Mouse (Mus musculus) thymus, postnatal 0 days (tissue): ENCODE measurements around the gene Ppp1r3f. TPM values are rescaled to one million over a fixed set of nuclear protein-coding genes. Genes with fewer than 3 reads are reported as not detected.

Experiments used
- DNase-seq: peaks from one replicate; pipeline ENCODE4 v3.0.0-alpha.2; 2015; ENCODE audit warnings: low spot score
- polyA plus RNA-seq: library from polyadenylated mRNA; unstranded; fragments of >200 nt; fragmentation: Nextera tagmentation; extraction: Ambion mirVana; gene quantifications from 2 replicates; pipeline ENCODE4 v1.2.1, GENCODE M21; 2015

The Ppp1r3f gene
- polyA plus RNA-seq, 1 experiment from 2014 or later: 0.73 TPM

DNA sequence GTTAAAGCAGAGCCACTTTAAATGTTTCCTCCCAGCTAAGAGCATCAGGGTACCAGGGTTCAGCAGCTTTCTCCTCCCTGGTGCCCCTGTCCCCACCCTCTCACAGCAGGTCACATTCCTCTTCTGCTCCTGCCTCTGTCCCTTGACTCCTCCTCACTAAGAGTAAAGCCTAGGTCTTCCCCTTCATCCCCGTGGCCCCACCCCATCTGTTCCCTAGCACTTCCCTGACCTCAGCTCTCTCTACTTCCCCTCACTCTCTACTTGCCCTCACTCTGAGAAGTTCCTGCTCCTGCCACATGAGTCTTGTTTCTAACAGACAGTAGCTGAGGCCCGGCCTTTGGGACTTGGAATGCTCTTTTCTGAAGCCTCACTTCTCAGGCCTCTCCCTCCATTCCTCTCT, 11.0 kb downstream of the Ppp1r3f start:
- no peak for DNase-seq

DNA sequence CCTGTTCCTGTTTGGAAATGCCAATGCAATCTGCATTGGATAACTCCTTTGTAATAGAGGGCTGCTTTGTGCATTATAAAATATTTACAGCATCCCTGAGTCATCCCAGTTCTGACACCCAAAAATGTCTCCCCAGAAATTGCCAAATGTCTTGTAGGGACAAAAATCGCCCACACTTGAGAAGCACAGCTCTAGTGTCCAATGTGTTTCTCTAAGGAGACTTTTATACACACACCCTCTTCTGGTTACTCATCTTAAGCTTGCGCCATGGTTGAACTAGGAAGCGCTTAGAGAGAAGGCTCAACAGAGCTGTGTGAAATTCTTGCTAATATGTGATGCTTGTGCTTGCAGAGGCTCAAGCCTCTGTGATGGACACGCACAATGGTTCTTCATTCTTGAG, 20.6 kb downstream of the Ppp1r3f start:
- no peak for DNase-seq

DNA sequence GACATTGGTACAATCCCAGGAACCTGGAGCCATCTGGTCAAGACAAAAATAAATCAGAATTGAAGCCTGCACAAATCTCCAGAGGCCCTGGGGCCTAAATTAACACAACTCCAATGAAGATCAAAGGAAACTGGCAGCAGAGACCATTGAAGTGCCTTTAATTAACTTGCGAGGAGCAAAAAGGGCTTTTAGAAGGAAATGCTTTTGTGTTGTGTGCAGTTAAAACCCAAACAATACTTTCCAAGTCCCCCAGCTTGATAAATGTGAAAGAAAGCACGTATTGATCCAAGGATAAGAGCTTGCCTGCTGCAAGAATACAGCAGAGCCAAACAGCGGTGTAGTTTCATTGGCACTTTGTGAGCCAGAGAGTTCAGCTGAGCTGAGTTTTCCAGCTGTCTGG, 49.1 kb downstream of the Ppp1r3f start:
- DNase-seq: no peak

Other genes starting within 250 kb of the Ppp1r3f start
- 0.21 and 0.31 TPM in 2 replicates for gene Usp27x, start 198.5 kb downstream of the Ppp1r3f start, polyA plus RNA-seq
- gene Foxp3, start 639 bp downstream of the Ppp1r3f start, polyA plus RNA-seq: 0.10 and 0.44 TPM in 2 replicates
- 33.1 and 36.0 TPM in 2 replicates for gene Ccdc22, start 31.2 kb upstream of the Ppp1r3f start, polyA plus RNA-seq
- 0.04 and 0.07 TPM in 2 replicates for gene Cacna1f, start 32.8 kb upstream of the Ppp1r3f start, polyA plus RNA-seq
- gene Syp, start 64.2 kb upstream of the Ppp1r3f start, polyA plus RNA-seq: 0.40 and 0.55 TPM in 2 replicates
- 5.3 and 6.2 TPM in 2 replicates for gene Prickle3, start 83.0 kb upstream of the Ppp1r3f start, polyA plus RNA-seq
- 81.2 and 84.1 TPM in 2 replicates for gene Plp2, start 97.1 kb upstream of the Ppp1r3f start, polyA plus RNA-seq
- gene Magix, start 107.0 kb upstream of the Ppp1r3f start, polyA plus RNA-seq: 0.49 and 0.55 TPM in 2 replicates
- 28.8 and 28.9 TPM in 2 replicates for gene Gpkow, start 122.8 kb upstream of the Ppp1r3f start, polyA plus RNA-seq
- gene Wdr45, start 140.1 kb upstream of the Ppp1r3f start, polyA plus RNA-seq: 42.2 and 45.5 TPM in 2 replicates
- 0.46 and 1.0 TPM in 2 replicates for gene Gm45208, start 148.0 kb upstream of the Ppp1r3f start, polyA plus RNA-seq
- 14.7 and 20.6 TPM in 2 replicates for gene Praf2, start 154.2 kb upstream of the Ppp1r3f start, polyA plus RNA-seq
- gene Ccdc120, start 176.6 kb upstream of the Ppp1r3f start, polyA plus RNA-seq: 6.7 and 8.2 TPM in 2 replicates
- gene Tfe3, start 188.3 kb upstream of the Ppp1r3f start, polyA plus RNA-seq: 11.4 TPM in 2 replicates
- 40.2 and 48.1 TPM in 2 replicates for gene Gripap1, start 215.5 kb upstream of the Ppp1r3f start, polyA plus RNA-seq
- gene Kcnd1, start 248.0 kb upstream of the Ppp1r3f start, polyA plus RNA-seq: 0.12 and 0.18 TPM in 2 replicates